Mouse (Mus musculus) heart, adult 2 months (tissue): ENCODE results near the gene Adamtsl1. TPM values are rescaled to one million over a fixed set of nuclear protein-coding genes. Genes with fewer than 3 reads are reported as not detected.
A peak's percentile ranks its signal among the peaks of the same experiment; 100 is the strongest.

Experiments used
- DNase-seq, 2 experiments: peaks; one replicate each; pipeline ENCODE4 v3.0.0; 2021
- H3K27ac ChIP-seq: fragments of 200-600 bp; 2 replicates; pipeline ENCODE4 v1.8.1; 2022
- H3K27me3 ChIP-seq: fragments of 200-500 bp; 2 replicates; pipeline ENCODE4 v1.6.1; 2012; ENCODE audit warnings: mild to moderate bottlenecking, low read length, inconsistent platforms, mixed read lengths; ENCODE audit not compliant: control insufficient read depth, insufficient read depth
- H3K36me3 ChIP-seq: fragments of 200-500 bp; 2 replicates; pipeline ENCODE4 v1.6.1; 2012; ENCODE audit warnings: low read length, inconsistent platforms; ENCODE audit not compliant: control insufficient read depth, insufficient read depth
- H3K4me1 ChIP-seq: fragments of 200-500 bp; 2 replicates; pipeline ENCODE4 v1.6.1; 2011; ENCODE audit warnings: low read length; ENCODE audit not compliant: control insufficient read depth, insufficient read depth
- H3K4me3 ChIP-seq: fragments of 200-600 bp; 2 replicates; pipeline ENCODE4 v1.8.1; 2022
- H3K79me2 ChIP-seq: fragments of 200-500 bp; replicated peaks from 2 replicates; pipeline ENCODE4 v1.6.1; 2012; ENCODE audit warnings: mild to moderate bottlenecking, inconsistent platforms, low read length, moderate library complexity, mixed read lengths; ENCODE audit not compliant: control insufficient read depth, insufficient read depth
- H3K9ac ChIP-seq: fragments of 200-500 bp; 2 replicates; pipeline ENCODE4 v1.6.1; 2012; ENCODE audit warnings: low read depth, mild to moderate bottlenecking, control low read depth, inconsistent platforms, low read length, mixed read lengths
- CTCF ChIP-seq: fragments of 200-600 bp; IDR thresholded peaks from 2 replicates; pipeline ENCODE4 v1.8.1; 2022; ENCODE audit warnings: antibody characterized with exemption, mild to moderate bottlenecking, moderate library complexity
- EP300 ChIP-seq: fragments of 200-500 bp; IDR thresholded peaks from 2 replicates; pipeline ENCODE4 v1.6.1; 2011; ENCODE audit warnings: low read depth, low read length, control low read depth; ENCODE audit not compliant: insufficient read depth
- POLR2A ChIP-seq: fragments of 200-500 bp; IDR thresholded peaks from 2 replicates; pipeline ENCODE4 v1.6.1; 2011; ENCODE audit warnings: mild to moderate bottlenecking, low read depth, low read length, control low read depth; ENCODE audit not compliant: insufficient read depth
- WGBS: fragments of 180-500 bp; shearing (Covaris S2); methylation state at CpG from one replicate; pipeline ENCODE4 v1.1.7; 2018; 5-methylcytosine and 5-hydroxymethylcytosine counted together
- intact Hi-C: fragments of 180-260 bp; cut with DNase I; formaldehyde crosslinking; loops from one replicate; pipeline ENCODE4 v1.15.1; 2025
- polyA plus RNA-seq: library from polyadenylated mRNA; depleted of rRNA; stranded (reverse); fragments of >200 nt; gene quantifications from 2 replicates; pipeline ENCODE4 v1.2.3, GENCODE M21; 2012
- total RNA-seq, 2 experiments: library from RNA; stranded (reverse); gene quantifications; 2 replicates each; pipeline ENCODE4 v1.2.3; 2021

Gene Adamtsl1
- total and polyA plus RNA-seq, 3 experiments: 2.2 to 3.2 (median 2.4) TPM

DNA sequence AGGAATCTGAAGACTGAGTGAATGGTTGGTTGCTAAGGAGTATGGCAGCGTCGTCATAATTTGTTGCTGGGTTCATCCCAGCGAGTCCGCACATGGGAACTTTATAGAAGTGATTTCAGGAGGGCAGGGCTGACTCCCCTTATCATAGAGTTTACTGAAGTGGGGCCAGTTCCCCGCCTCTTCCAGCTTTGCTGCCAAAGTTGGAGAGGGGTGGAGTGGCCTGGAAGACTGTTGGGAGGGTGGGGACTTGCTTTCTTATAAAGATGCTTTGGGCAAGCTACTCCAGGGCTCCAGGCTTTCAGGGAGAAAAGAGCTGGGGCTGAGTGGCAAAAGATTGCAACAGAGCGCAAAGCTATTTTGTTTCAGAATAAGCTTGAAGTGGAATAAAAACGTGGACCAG, 684 bp upstream of the Adamtsl1 start:
- 21% methylated on average over 7 of the region's 7 CpGs for WGBS
- H3K4me3 ChIP-seq: no peak overlapping the region
- no peaks in the 10 kb centered on the region for H3K4me1 ChIP-seq
- H3K79me2 ChIP-seq: no peaks in the 10 kb centered on the region
- no peaks in the 10 kb centered on the region for H3K36me3 ChIP-seq
- intact Hi-C loops: no loop called here
- no peak for TF ChIP-seq CTCF
- TF ChIP-seq EP300: no peak
- no peak for TF ChIP-seq POLR2A
- H3K27me3 ChIP-seq: no peaks in the 10 kb centered on the region; the same call in 1 of the 2 replicates
- peak; percentile 62 to 64 for DNase-seq
- H3K9ac ChIP-seq: no peak overlapping the region
- no peak overlapping the region for H3K27ac ChIP-seq

DNA sequence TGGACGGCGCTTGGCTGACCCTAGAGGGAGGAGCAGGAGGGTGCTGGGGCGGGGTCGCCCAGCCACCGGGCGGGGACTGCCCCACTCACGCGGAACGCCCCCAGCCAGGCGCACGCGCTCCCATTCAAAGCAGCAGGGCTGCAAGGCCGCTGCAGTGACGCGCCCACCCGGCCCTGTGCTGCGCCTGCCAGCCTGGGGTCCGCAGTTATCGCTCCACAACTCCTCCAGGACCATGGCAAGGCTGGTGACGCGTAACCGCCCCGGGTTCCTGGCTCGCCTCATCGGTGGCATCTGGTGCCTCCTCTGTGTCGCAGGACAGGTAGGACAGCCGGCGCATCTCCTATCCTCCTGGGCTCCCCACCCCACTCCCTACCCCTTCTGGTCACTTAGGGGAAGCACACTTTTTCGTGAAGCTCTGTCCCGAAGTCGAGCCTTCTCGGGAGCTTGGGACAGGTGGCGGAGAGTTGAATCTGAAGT, 271 bp downstream of the Adamtsl1 start:
- peak; percentile 28 to 31 for DNase-seq
- intact Hi-C loops: no loop called here
- H3K4me3 ChIP-seq: peak overlapping the region; percentile 40

DNA sequence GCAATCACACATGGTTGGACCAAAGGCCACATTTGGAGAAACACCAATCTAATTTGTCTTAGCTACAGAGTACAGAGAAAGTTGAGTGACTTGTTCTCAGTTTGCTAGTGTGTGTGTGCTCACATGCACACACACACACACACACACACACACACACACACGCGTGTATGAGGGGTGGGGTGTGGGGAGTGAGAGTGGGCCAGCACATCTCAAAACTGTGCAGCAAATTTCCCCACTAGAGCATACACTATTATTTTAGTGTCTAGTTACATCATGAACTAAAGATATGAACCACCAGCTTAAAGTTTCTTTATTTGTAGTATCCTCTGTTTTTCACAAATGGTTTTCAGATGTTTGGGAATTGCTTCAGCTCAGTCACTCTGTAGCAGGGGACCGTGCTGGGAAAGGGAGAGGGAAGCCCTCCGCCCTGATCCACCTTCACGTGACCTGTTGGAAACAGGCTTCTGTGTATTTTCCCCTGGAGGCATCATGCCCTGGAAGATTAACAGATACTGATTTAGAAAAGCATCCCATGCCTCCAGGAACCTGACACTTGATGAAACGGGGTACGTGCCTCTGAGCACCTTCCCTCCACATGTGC, 13.1 kb downstream of the Adamtsl1 start:
- Histone ChIP-seq H3K9ac (no peak overlapping the region), H3K36me3 (no peaks in the 10 kb centered on the region), H3K4me1 (no peaks in the 10 kb centered on the region), H3K79me2 (no peaks in the 10 kb centered on the region), H3K4me3 (no peak overlapping the region), H3K27ac (no peak overlapping the region), H3K27me3 (no peaks in the 10 kb centered on the region)
- no peak for TF ChIP-seq POLR2A
- no peak for TF ChIP-seq CTCF
- TF ChIP-seq EP300: no peak
- intact Hi-C loops: no loop called here
- WGBS: 80% methylated on average over 7 of the region's 7 CpGs
- DNase-seq: no peak

More for the DNA sequence above, 271 bp downstream of the Adamtsl1 start:
- Histone ChIP-seq H3K79me2 (no peaks in the 10 kb centered on the region), H3K27me3 (no peaks in the 10 kb centered on the region; the same call in 1 of the 2 replicates), H3K4me1 (no peaks in the 10 kb centered on the region), H3K36me3 (no peaks in the 10 kb centered on the region), H3K9ac (no peak overlapping the region), H3K27ac (no peak overlapping the region)
- TF ChIP-seq EP300 (no peak), CTCF (0 out of 2 replicates have a peak, but pooled peaks have one; percentile 13)
- 2% methylated on average over 33 of the region's 33 CpGs for WGBS

GRCm38 (mm10) chr4:85529852-85530251, 15.9 kb downstream of the Adamtsl1 start:
- Histone ChIP-seq H3K27ac (no peak overlapping the region), H3K4me3 (no peak overlapping the region), H3K36me3 (no peaks in the 10 kb centered on the region), H3K9ac (no peak overlapping the region), H3K79me2 (no peaks in the 10 kb centered on the region), H3K27me3 (no peaks in the 10 kb centered on the region), H3K4me1 (no peaks in the 10 kb centered on the region)
- intact Hi-C loops: no loop called here
- DNase-seq: no peak
- TF ChIP-seq POLR2A (no peak), CTCF (no peak), EP300 (no peak)
- 61% methylated on average over 1 of the region's 1 CpGs for WGBS

DNA sequence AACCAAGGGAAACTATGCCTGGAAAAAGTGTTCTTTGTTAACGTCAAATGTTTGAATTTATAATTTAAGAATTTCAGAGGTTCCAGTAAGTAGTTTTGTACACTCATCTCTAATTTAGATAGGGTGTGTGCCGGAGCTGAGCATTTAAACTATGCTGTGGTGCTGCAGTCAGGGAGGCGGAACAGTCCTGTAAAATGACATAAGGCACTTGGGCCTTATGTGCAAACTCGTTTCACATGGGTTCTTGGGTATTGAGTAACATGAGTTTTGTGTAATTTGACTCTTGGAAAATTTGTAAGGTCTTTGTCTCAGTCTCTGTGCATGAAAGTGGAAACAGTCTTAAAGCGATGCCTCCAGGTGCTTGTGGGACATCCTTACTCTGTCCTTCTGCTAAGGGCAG, 25.7 kb downstream of the Adamtsl1 start:
- H3K79me2 ChIP-seq: no peaks in the 10 kb centered on the region
- no peak for DNase-seq
- no peaks in the 10 kb centered on the region for H3K4me1 ChIP-seq
- H3K27me3 ChIP-seq: no peaks in the 10 kb centered on the region
- H3K27ac ChIP-seq: no peak overlapping the region
- WGBS: 82% methylated on average over 5 of the region's 5 CpGs
- TF ChIP-seq POLR2A: no peak
- no peak for TF ChIP-seq CTCF
- no peak for TF ChIP-seq EP300
- H3K9ac ChIP-seq: no peak overlapping the region
- no peaks in the 10 kb centered on the region for H3K36me3 ChIP-seq
- no peak overlapping the region for H3K4me3 ChIP-seq
- intact Hi-C loops: no loop called here

GRCm38 (mm10) chr4:85543221-85543620, 29.2 kb downstream of the Adamtsl1 start:
- intact Hi-C loops: no loop called here
- no peak overlapping the region for H3K27ac ChIP-seq
- no peak overlapping the region for H3K4me3 ChIP-seq
- no peaks in the 10 kb centered on the region for H3K4me1 ChIP-seq
- 79% methylated on average over 4 of the region's 4 CpGs for WGBS
- H3K79me2 ChIP-seq: no peaks in the 10 kb centered on the region
- H3K27me3 ChIP-seq: no peaks in the 10 kb centered on the region
- no peak overlapping the region for H3K9ac ChIP-seq
- no peaks in the 10 kb centered on the region for H3K36me3 ChIP-seq
- TF ChIP-seq POLR2A: no peak
- no peak for TF ChIP-seq EP300
- no peak for TF ChIP-seq CTCF
- no peak for DNase-seq
